Mouse (Mus musculus): ENCODE results near the gene Inafm2.

Inafm2 gene

GRCm38 (mm10) chr2:118745232-118745884 lies at the start of gene Inafm2:
Gene Inafm2, plus strand, starts transcription at chr2:118745758.
- in situ Hi-C loops (cut with MboI; ENCODE audit: low sequenced_read_pairs) = loop anchor here (25.0 kb wide), 1 partner anchor 258 kb away; the partner anchor contains the start of gene Srp14

GRCm38 (mm10) chr2:118696451-118697308 lies 48.9 kb upstream of the Inafm2 start:
- in situ Hi-C loops (cut with MboI; ENCODE audit: low sequenced_read_pairs) = no loop called here

- in situ Hi-C loops (cut with MboI; ENCODE audit: low sequenced_read_pairs) = no loop called here
Observed at GRCm38 (mm10) chr2:118697311-118697877, 48.2 kb upstream of the Inafm2 start.

GRCm38 (mm10) chr2:118697955-118698354 lies 47.6 kb upstream of the Inafm2 start:
- in situ Hi-C loops (cut with MboI; ENCODE audit: low sequenced_read_pairs) = no loop called here

- in situ Hi-C loops (cut with MboI; ENCODE audit: low sequenced_read_pairs) = no loop called here
Observed at GRCm38 (mm10) chr2:118700179-118701062, 45.1 kb upstream of the Inafm2 start.

- in situ Hi-C loops (cut with MboI; ENCODE audit: low sequenced_read_pairs) = no loop called here
Observed at GRCm38 (mm10) chr2:118701161-118701560, 44.4 kb upstream of the Inafm2 start.

- in situ Hi-C loops (cut with MboI; ENCODE audit: low sequenced_read_pairs) = no loop called here
Observed at GRCm38 (mm10) chr2:118701971-118702882, 43.3 kb upstream of the Inafm2 start.

- in situ Hi-C loops (cut with MboI; ENCODE audit: low sequenced_read_pairs) = no loop called here
Observed at GRCm38 (mm10) chr2:118702883-118703761, 42.4 kb upstream of the Inafm2 start.

GRCm38 (mm10) chr2:118703913-118704730 lies 41.4 kb upstream of the Inafm2 start, which contains the start of gene Ankrd63:
Gene Ankrd63, minus strand, starts transcription at chr2:118703963.
- in situ Hi-C loops (cut with MboI; ENCODE audit: low sequenced_read_pairs) = no loop called here

GRCm38 (mm10) chr2:118706436-118706835 lies 39.1 kb upstream of the Inafm2 start:
- in situ Hi-C loops (cut with MboI; ENCODE audit: low sequenced_read_pairs) = no loop called here

GRCm38 (mm10) chr2:118708472-118708871 lies 37.1 kb upstream of the Inafm2 start:
- in situ Hi-C loops (cut with MboI; ENCODE audit: low sequenced_read_pairs) = no loop called here

- in situ Hi-C loops (cut with MboI; ENCODE audit: low sequenced_read_pairs) = no loop called here
Observed at GRCm38 (mm10) chr2:118709655-118710221, 35.8 kb upstream of the Inafm2 start.

GRCm38 (mm10) chr2:118711038-118711494 lies 34.5 kb upstream of the Inafm2 start:
- in situ Hi-C loops (cut with MboI; ENCODE audit: low sequenced_read_pairs) = no loop called here

GRCm38 (mm10) chr2:118713631-118714030 lies 31.9 kb upstream of the Inafm2 start:
- in situ Hi-C loops (cut with MboI; ENCODE audit: low sequenced_read_pairs) = no loop called here

- in situ Hi-C loops (cut with MboI; ENCODE audit: low sequenced_read_pairs) = no loop called here
Observed at GRCm38 (mm10) chr2:118714230-118714629, 31.3 kb upstream of the Inafm2 start.

- in situ Hi-C loops (cut with MboI; ENCODE audit: low sequenced_read_pairs) = no loop called here
Observed at GRCm38 (mm10) chr2:118716677-118717076, 28.9 kb upstream of the Inafm2 start.
